Mouse (Mus musculus) spleen, adult 2 months (tissue): Measurements from ENCODE around the gene Mymk. TPM values are rescaled to one million over a fixed set of nuclear protein-coding genes. Genes with fewer than 3 reads are reported as not detected.
A peak's percentile ranks its signal among the peaks of the same experiment; 100 is the strongest.

Experiments
- DNase-seq, 2 experiments: peaks; one replicate each; pipeline versions ENCODE4 v3.0.0 to v3.0.0-alpha.2; 2012 to 2021; ENCODE audit warnings: low spot score in 2 of 2, low read depth in 1 of 2
- H3K27ac ChIP-seq: fragments of 200-500 bp; 2 replicates; pipeline ENCODE4 v1.5.1; 2012; ENCODE audit warnings: low read length, inconsistent platforms; ENCODE audit not compliant: insufficient read depth
- H3K27me3 ChIP-seq: fragments of 200-500 bp; 2 replicates; pipeline ENCODE4 v1.6.1; 2012; ENCODE audit warnings: mild to moderate bottlenecking, moderate library complexity, low read length, inconsistent platforms; ENCODE audit not compliant: control insufficient read depth, insufficient read depth
- H3K36me3 ChIP-seq: fragments of 200-500 bp; 2 replicates; pipeline ENCODE4 v1.6.1; 2012; ENCODE audit warnings: mild to moderate bottlenecking, low read length, inconsistent platforms; ENCODE audit not compliant: control insufficient read depth, insufficient read depth
- H3K4me1 ChIP-seq: fragments of 200-500 bp; 2 replicates; pipeline ENCODE4 v1.6.1; 2011; ENCODE audit warnings: inconsistent platforms; ENCODE audit not compliant: control insufficient read depth, insufficient read depth, insufficient read length
- H3K4me3 ChIP-seq: fragments of 200-500 bp; 2 replicates; pipeline ENCODE4 v1.5.1; 2011; ENCODE audit warnings: mild to moderate bottlenecking, inconsistent platforms; ENCODE audit not compliant: insufficient read depth, insufficient read length; ENCODE audit errors: extremely low read depth
- CTCF ChIP-seq: fragments of 200-500 bp; IDR thresholded peaks from 2 replicates; pipeline ENCODE4 v1.5.1; 2011; ENCODE audit warnings: mild to moderate bottlenecking, inconsistent platforms; ENCODE audit not compliant: insufficient read depth, insufficient read length, insufficient replicate concordance; ENCODE audit errors: extremely low read depth
- POLR2A ChIP-seq: fragments of 200-500 bp; IDR thresholded peaks from 2 replicates; pipeline ENCODE4 v1.6.1; 2011; ENCODE audit warnings: low read depth, low read length, inconsistent platforms
- WGBS: fragments of 180-500 bp; shearing (Covaris S2); methylation state at CpG from one replicate; pipeline ENCODE4 v1.1.7; 2018; 5-methylcytosine and 5-hydroxymethylcytosine counted together
- polyA plus RNA-seq: library from polyadenylated mRNA; depleted of rRNA; stranded (reverse); fragments of >200 nt; gene quantifications from 2 replicates; pipeline ENCODE4 v1.2.3, GENCODE M21; 2012; rRNA removed

The Mymk gene
- polyA plus RNA-seq, 1 experiment = 0.47 TPM

- WGBS = 95% methylated on average over 1 of the region's 1 CpGs
- H3K4me1 ChIP-seq = peaks cover 15% of the 10 kb centered on the region; the same call in 1 of the 2 replicates
- no peaks in the 10 kb centered on the region for H3K27me3 ChIP-seq
- no peak overlapping the region for H3K27ac ChIP-seq
- TF ChIP-seq POLR2A = no peak
- no peak for TF ChIP-seq CTCF
- no peak for DNase-seq
- H3K4me3 ChIP-seq = no peak overlapping the region
- peaks cover 12% of the 10 kb centered on the region for H3K36me3 ChIP-seq
Measured at GRCm38 (mm10) chr2:27021103-27021502, 50.9 kb downstream of the Mymk start.

GRCm38 (mm10) chr2:27019530-27019929 is 52.4 kb downstream of the Mymk start:
- DNase-seq = no peak
- TF ChIP-seq CTCF (no peak), POLR2A (no peak)
- H3K4me3 ChIP-seq = no peak overlapping the region
- H3K27me3 ChIP-seq = no peaks in the 10 kb centered on the region
- H3K4me1 ChIP-seq = no peaks in the 10 kb centered on the region; the same call in 1 of the 2 replicates
- WGBS = 97% methylated on average over 2 of the region's 2 CpGs
- H3K36me3 ChIP-seq = peaks cover 23% of the 10 kb centered on the region
- no peak overlapping the region for H3K27ac ChIP-seq

GRCm38 (mm10) chr2:27017802-27018201 is 54.2 kb downstream of the Mymk start:
- Histone ChIP-seq H3K4me3 (no peak overlapping the region), H3K27me3 (no peaks in the 10 kb centered on the region), H3K4me1 (no peaks in the 10 kb centered on the region), H3K36me3 (peaks cover 26% of the 10 kb centered on the region), H3K27ac (no peak overlapping the region)
- WGBS = 53% methylated on average over 5 of the region's 5 CpGs
- peak; percentile 89; the same call in 1 of the 2 replicates for TF ChIP-seq CTCF
- TF ChIP-seq POLR2A = no peak
- peak; percentile 46 to 67 for DNase-seq

Other genes with a start within 250 kb of the Mymk start
- not detected in 2 replicates for gene Abo, start 207.2 kb downstream of the Mymk start, polyA plus RNA-seq
- gene Surf6, start 169.3 kb downstream of the Mymk start, polyA plus RNA-seq = 11.4 and 11.7 TPM in 2 replicates
- gene Med22, start 161.5 kb downstream of the Mymk start, polyA plus RNA-seq = 17.7 and 18.6 TPM in 2 replicates
- 496 and 521 TPM in 2 replicates for gene Rpl7a, start 161.4 kb downstream of the Mymk start, polyA plus RNA-seq
- 19.1 and 19.6 TPM in 2 replicates for gene Surf2, start 155.8 kb downstream of the Mymk start, polyA plus RNA-seq
- gene Surf1, start 155.6 kb downstream of the Mymk start, polyA plus RNA-seq = 35.5 and 43.5 TPM in 2 replicates
- 141 and 203 TPM in 2 replicates for gene Surf4, start 138.3 kb downstream of the Mymk start, polyA plus RNA-seq
- gene Stkld1, start 138.1 kb downstream of the Mymk start, polyA plus RNA-seq = 0.21 and 0.22 TPM in 2 replicates
- 19.3 and 22.8 TPM in 2 replicates for gene Rexo4, start 107.8 kb downstream of the Mymk start, polyA plus RNA-seq
- 1.9 and 2.4 TPM in 2 replicates for gene Adamts13, start 98.8 kb downstream of the Mymk start, polyA plus RNA-seq
- 29.9 and 31.2 TPM in 2 replicates for gene Cacfd1, start 62.3 kb downstream of the Mymk start, polyA plus RNA-seq
- gene Slc2a6, start 44.2 kb downstream of the Mymk start, polyA plus RNA-seq = 18.9 and 27.5 TPM in 2 replicates
- gene Adamtsl2, start 7.2 kb upstream of the Mymk start, polyA plus RNA-seq = 33.6 and 45.1 TPM in 2 replicates
- not detected in 2 replicates for gene Fam163b, start 70.3 kb upstream of the Mymk start, polyA plus RNA-seq
- gene Dbh, start 93.1 kb upstream of the Mymk start, polyA plus RNA-seq = 0.04 TPM in 1 of 2 replicates, not detected in the other
- gene Sardh, start 176.2 kb upstream of the Mymk start, polyA plus RNA-seq = 8.8 and 9.4 TPM in 2 replicates